Mouse (Mus musculus): ENCODE data around the gene Usp17lb. TPM values are rescaled to one million over a fixed set of nuclear protein-coding genes. Genes with fewer than 3 reads are reported as not detected.

Usp17lb gene
- polyA plus RNA-seq (2015; fragmentation: Nextera tagmentation; extraction: Ambion mirVana): not detected in 2 replicates

GRCm38 (mm10) chr7:104842503-104842902, at the start of gene Usp17lb:
Gene Usp17lb, minus strand, starts transcription at chr7:104842603.

GRCm38 (mm10) chr7:104877731-104878130, 35.3 kb upstream of the Usp17lb start, which contains the start of gene Olfr665:
Gene Olfr665, plus strand, starts transcription at chr7:104878031.

GRCm38 (mm10) chr7:104856709-104857108, 14.3 kb upstream of the Usp17lb start, which contains the start of gene Usp17la:
Gene Usp17la, plus strand, starts transcription at chr7:104857009.

Other genes with a start within 250 kb of the Usp17lb start
- not detected in 2 replicates for gene Olfr655, start 240.8 kb downstream of the Usp17lb start, polyA plus RNA-seq (2015; fragmentation: Nextera tagmentation; extraction: Ambion mirVana)
- not detected in 2 replicates for gene Olfr656, start 228.6 kb downstream of the Usp17lb start, polyA plus RNA-seq (2015; fragmentation: Nextera tagmentation; extraction: Ambion mirVana)
- gene Olfr657, start 217.8 kb downstream of the Usp17lb start, polyA plus RNA-seq (2015; fragmentation: Nextera tagmentation; extraction: Ambion mirVana): not detected in 2 replicates
- not detected in 2 replicates for gene Olfr658, start 195.3 kb downstream of the Usp17lb start, polyA plus RNA-seq (2015; fragmentation: Nextera tagmentation; extraction: Ambion mirVana)
- gene Olfr659, start 175.8 kb downstream of the Usp17lb start, polyA plus RNA-seq (2015; fragmentation: Nextera tagmentation; extraction: Ambion mirVana): not detected in 2 replicates
- not detected in 2 replicates for gene Olfr661, start 156.1 kb downstream of the Usp17lb start, polyA plus RNA-seq (2015; fragmentation: Nextera tagmentation; extraction: Ambion mirVana)
- gene Usp17le, start 65.1 kb downstream of the Usp17lb start, polyA plus RNA-seq (2015; fragmentation: Nextera tagmentation; extraction: Ambion mirVana): not detected in 2 replicates
- not detected in 2 replicates for gene Usp17la, start 14.4 kb upstream of the Usp17lb start, polyA plus RNA-seq (2015; fragmentation: Nextera tagmentation; extraction: Ambion mirVana)
- not detected in 2 replicates for gene Olfr665, start 35.4 kb upstream of the Usp17lb start, polyA plus RNA-seq (2015; fragmentation: Nextera tagmentation; extraction: Ambion mirVana)
- not detected in 2 replicates for gene Olfr666, start 53.3 kb upstream of the Usp17lb start, polyA plus RNA-seq (2015; fragmentation: Nextera tagmentation; extraction: Ambion mirVana)
- gene Olfr667, start 78.9 kb upstream of the Usp17lb start, polyA plus RNA-seq (2015; fragmentation: Nextera tagmentation; extraction: Ambion mirVana): not detected in 2 replicates
- gene Olfr668, start 85.5 kb upstream of the Usp17lb start, polyA plus RNA-seq (2015; fragmentation: Nextera tagmentation; extraction: Ambion mirVana): not detected in 2 replicates
- gene Olfr669, start 91.6 kb upstream of the Usp17lb start, polyA plus RNA-seq (2015; fragmentation: Nextera tagmentation; extraction: Ambion mirVana): not detected in 2 replicates
- gene Olfr670, start 120.0 kb upstream of the Usp17lb start, polyA plus RNA-seq (2015; fragmentation: Nextera tagmentation; extraction: Ambion mirVana): not detected in 2 replicates
- not detected in 2 replicates for gene Olfr671, start 136.5 kb upstream of the Usp17lb start, polyA plus RNA-seq (2015; fragmentation: Nextera tagmentation; extraction: Ambion mirVana)
- not detected in 2 replicates for gene Olfr672, start 159.4 kb upstream of the Usp17lb start, polyA plus RNA-seq (2015; fragmentation: Nextera tagmentation; extraction: Ambion mirVana)
- gene Olfr675, start 185.9 kb upstream of the Usp17lb start, polyA plus RNA-seq (2015; fragmentation: Nextera tagmentation; extraction: Ambion mirVana): not detected in 2 replicates
- not detected in 2 replicates for gene Olfr676, start 190.1 kb upstream of the Usp17lb start, polyA plus RNA-seq (2015; fragmentation: Nextera tagmentation; extraction: Ambion mirVana)
- not detected in 2 replicates for gene Olfr677, start 208.8 kb upstream of the Usp17lb start, polyA plus RNA-seq (2015; fragmentation: Nextera tagmentation; extraction: Ambion mirVana)
- not detected in 2 replicates for gene Olfr678, start 221.9 kb upstream of the Usp17lb start, polyA plus RNA-seq (2015; fragmentation: Nextera tagmentation; extraction: Ambion mirVana)
- not detected in 2 replicates for gene Olfr679, start 238.6 kb upstream of the Usp17lb start, polyA plus RNA-seq (2015; fragmentation: Nextera tagmentation; extraction: Ambion mirVana)